Mouse (Mus musculus) inflammation-experienced regulatory T-cells, adult 6 months (primary cell): Measurements from ENCODE around the gene Ccdc7b. TPM values are rescaled to one million over a fixed set of nuclear protein-coding genes. Genes with fewer than 3 reads are reported as not detected.
"Not testable (repeated sequence)": the region's sequence is repeated elsewhere in the genome, so short reads cannot be mapped to it uniquely, and the experiment has no call there.

ENCODE experiments used
- ATAC-seq: one replicate; pipeline ENCODE4 v1.8.0; 2017
- polyA plus RNA-seq, 3 experiments: library from polyadenylated mRNA; unstranded; fragments of 100-300 nt; shearing (Covaris generic); gene quantifications; one replicate each; pipeline ENCODE4 v1.2.1; 2017

The Ccdc7b gene
- not detected for polyA plus RNA-seq

DNA sequence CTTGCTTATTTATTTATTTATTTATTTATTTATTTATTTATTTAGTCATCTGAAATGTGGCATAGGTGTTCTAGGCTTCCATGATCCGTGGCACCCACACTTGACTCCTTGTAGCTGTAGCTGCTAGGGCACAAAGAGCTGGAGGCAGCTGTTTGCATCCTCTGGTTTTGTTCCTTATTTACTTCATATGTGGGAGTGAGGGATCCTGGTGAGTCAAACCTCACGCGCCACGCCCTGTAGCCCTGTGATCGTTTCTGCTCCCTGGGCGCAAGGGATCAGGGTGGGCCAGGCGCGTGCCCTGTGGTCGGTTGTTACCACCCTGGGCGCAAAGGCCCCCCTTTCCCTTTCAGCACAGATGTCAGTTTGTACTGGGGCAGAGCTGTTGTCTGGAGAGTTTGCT lies at the start of gene Ccdc7b:
TSS of gene Ccdc7b (plus strand) at position 301 of the 400 bp plus-strand sequence.
- not testable (repeated sequence) for ATAC-seq

DNA sequence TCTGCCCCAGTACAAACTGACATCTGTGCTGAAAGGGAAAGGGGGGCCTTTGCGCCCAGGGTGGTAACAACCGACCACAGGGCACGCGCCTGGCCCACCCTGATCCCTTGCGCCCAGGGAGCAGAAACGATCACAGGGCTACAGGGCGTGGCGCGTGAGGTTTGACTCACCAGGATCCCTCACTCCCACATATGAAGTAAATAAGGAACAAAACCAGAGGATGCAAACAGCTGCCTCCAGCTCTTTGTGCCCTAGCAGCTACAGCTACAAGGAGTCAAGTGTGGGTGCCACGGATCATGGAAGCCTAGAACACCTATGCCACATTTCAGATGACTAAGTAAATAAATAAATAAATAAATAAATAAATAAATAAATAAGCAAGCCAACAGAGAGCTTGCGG lies 1.5 kb upstream of the Ccdc7b start, which contains the start of gene Ccdc7a:
TSS of gene Ccdc7a (minus strand) at position 101 of the 400 bp plus-strand sequence.
- ATAC-seq, result not testable (repeated sequence)

DNA sequence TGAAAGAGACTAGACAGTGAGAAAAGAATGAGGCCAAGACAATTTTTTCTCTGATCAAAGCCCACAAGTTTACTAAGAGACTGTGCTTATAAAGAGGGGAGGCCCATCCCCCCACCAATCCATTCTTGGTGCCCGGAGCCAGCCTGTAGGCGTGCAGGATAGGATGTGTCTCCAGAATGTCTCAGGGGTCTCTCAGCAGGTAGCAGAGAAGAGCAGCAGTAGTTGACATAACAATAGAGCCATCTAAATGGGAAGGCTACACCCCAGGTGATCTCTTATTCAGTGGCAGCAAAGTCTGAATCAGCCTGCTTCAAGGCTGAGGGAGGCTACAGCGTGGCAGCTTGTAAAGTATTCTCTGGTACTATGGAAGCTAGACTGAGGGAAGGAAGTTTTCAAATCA lies 48.8 kb downstream of the Ccdc7b start:
- ATAC-seq, result not testable (repeated sequence)

DNA sequence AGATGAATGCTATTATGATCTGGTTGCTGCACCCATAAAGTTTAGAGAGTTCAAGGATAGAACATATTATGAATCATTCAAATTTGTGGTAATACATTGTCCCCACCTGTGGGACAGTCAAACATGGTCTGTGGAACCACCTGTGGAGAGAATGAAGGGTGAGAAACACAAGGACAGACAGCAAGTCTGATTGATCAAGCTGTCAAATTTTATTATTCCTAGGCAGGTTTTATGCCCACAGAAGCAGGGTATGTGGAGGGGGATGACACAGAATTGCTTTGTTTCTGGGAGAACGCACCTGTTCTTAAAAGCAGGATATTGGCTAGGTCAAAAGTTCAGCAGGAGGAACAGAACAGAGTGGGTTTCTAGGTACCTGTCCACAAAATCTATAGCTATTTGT lies 64.6 kb downstream of the Ccdc7b start, which contains the start of gene Gm10999:
TSS of gene Gm10999 (minus strand) at position 101 of the 400 bp plus-strand sequence.
- no peak for ATAC-seq

DNA sequence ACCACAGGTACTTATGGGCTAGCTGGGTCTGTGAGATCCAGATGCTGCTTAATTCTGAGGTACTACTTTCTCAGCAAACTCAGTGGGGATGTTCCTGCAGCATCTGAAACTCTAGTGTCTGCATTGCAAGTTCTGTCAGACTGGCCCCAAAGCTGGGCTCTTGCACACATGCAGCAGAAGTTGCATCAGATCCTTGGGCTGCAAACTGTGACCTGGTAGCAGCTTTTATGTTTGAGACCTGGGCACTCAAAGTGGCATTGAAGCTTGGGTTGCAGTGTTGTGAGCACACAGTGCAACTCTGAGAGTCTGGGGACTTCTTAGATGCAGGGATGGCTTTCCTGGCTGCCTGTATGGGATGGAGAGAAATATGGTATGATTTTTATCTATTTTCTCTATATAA lies 66.5 kb downstream of the Ccdc7b start:
- no peak for ATAC-seq

Other genes with a start within 250 kb of the Ccdc7b start
- 1 to 10 TPM in 1 of 3 experiments, under 1 TPM in 1, not detected in 1; 0.38 to 2.0 TPM for gene Ccdc7a, start 1.6 kb upstream of the Ccdc7b start, polyA plus RNA-seq
- gene Gm10999, start 64.5 kb downstream of the Ccdc7b start, polyA plus RNA-seq, result not detected
- 10 to 100 TPM; 16.6 to 28.3 (median 21.1) TPM for gene 2610044O15Rik8, start 167.3 kb downstream of the Ccdc7b start, polyA plus RNA-seq